Mouse (Mus musculus): Measurements from ENCODE around the gene Nr6a1. TPM values are rescaled to one million over a fixed set of nuclear protein-coding genes. Genes with fewer than 3 reads are reported as not detected.

The Nr6a1 gene
- total RNA-seq, 2 experiments from 2014 or later: 0.94 TPM; not detected in 1

DNA sequence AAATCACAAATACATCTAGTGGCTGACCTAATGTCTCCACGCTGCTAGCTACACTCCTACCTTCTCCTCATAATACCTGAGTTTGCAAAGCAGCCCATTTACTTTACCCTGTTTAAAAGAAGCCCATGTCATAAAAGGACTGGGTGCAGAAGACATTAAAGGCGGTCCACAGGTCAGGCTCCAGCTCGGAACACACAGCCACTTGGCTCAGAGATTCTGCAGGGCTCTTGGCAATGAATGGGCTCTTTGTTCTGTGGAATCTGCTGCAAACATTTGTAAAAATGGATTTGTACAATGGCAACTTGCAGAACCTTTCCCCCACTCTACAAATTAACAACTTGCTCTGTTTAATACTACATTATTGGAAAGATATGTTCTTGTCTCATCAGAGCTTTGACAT, 202.1 kb downstream of the Nr6a1 start:
- no peak for ATAC-seq (replicated peaks; ENCODE audit: low FRiP score, poor library complexity, severe bottlenecking)

DNA sequence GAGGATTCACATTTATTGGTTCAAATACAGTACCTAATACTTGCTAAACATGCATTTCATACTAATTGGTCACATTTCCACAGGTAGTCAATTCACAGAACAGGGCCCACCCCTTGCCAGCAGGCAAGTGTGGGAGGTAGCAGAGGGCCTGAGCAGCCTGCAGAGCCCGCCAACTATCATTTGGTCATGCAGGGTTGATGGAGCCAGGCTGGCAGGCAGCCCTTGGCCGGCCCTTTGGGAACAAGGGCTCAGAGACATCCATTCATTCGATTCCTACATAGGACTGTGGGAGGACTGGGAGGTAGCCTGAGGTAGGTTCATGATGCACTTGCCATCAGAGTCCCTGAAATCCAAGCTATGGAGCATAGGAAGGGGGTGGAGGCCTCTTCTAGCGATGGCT, 204.1 kb downstream of the Nr6a1 start:
- no peak for ATAC-seq (replicated peaks; ENCODE audit: low FRiP score, poor library complexity, severe bottlenecking)

DNA sequence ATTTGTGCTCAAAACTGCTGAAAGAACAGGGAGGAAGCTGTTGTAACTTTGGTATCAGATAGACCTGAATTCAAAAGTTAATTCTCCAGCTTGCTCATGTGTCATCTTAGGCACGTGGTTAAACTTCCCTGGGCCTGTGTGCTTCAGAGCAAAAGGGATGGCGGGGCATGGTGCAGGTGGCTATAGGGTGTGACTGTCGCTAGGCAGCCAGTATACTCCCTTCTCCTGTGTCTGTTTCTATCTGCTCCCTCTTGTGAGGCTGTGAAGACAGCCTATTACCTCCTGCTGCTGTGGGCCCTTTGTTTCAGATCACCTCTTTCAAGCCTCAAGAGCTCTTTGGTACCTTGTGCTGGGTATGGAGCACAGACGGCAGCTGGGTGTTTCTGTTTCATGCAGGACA, 205.4 kb downstream of the Nr6a1 start:
- no peak for ATAC-seq (replicated peaks; ENCODE audit: low FRiP score, poor library complexity, severe bottlenecking)

DNA sequence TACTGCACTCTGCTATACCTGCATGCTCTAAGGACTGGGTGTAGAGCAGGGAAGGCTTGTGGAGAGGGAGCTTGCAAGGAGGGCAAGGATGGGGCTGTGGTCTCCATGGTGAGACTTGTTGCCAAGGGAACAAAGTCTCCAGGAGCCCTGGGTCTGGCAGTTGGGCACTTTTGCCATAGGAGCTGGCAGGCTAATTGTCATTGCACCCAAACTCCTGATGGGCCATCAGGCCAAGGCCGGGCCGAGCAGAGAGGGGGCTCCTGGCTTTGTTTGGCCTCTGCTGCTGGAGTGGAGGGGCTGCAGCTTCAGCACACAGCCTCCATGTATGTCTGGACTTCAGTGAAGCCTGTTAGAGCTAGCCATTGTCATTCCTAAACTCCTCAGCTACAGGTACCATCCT, 206.8 kb downstream of the Nr6a1 start:
- ATAC-seq (replicated peaks; ENCODE audit: low FRiP score, poor library complexity, severe bottlenecking): no peak

DNA sequence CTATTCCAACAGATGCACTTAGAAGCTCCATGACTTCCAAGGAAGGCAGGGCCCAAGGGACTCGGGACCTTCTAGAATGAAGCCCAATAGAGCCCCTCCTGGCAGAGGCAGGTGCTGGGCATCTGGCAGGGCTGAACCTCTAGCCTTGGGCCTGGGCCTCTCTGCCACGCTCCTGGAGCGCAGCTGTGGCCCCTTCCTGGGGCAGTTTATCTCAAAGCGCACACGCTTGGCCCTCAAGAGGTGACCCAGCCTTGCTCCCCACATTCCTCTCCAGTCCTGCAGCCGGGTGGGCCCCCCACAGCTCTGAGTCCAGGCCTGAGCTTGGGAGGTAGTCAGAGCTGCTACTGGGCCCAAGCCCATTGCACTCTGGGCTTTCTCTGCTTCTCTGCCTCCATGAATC, 208.1 kb downstream of the Nr6a1 start:
- no peak for ATAC-seq (replicated peaks; ENCODE audit: low FRiP score, poor library complexity, severe bottlenecking)

DNA sequence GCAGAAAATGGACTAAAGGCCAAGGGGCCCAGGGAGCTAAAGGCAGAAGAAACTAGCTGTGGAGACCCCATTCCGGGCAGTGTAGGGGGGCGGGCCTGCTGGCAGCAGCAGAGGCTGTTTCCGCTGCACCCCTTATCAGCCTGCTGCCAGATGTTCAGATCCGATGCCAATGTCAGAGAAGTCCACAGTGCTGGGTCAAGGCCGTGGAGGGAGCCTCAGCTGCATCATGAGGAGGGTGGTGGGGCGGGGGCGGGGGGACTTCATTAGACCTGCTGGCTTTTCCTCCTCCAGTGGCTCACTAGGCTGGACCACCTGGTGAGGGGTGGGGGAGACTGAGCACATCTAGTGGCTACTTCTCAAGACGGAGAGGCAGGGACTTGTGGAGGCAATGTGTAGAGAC, 208.8 kb downstream of the Nr6a1 start:
- ATAC-seq (replicated peaks; ENCODE audit: low FRiP score, poor library complexity, severe bottlenecking): no peak

DNA sequence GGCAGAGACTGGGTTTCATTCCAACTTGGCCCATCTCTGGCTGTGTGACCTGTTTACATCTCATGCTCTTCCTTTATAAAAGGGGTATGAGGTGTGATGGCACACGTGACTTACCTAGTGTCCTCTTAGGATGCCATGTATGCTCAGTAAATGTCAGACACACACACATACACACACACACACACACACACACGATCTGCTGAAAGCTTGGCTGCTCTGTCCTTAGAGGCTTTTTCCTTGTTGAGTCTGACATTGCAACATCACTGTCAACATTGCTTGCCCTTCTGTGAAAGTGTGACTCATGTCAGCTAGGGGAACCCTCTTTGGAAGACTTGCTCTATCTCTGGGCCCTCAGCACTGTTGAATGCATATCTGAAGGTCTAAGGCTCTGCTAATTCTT, 210.1 kb downstream of the Nr6a1 start:
- ATAC-seq (replicated peaks; ENCODE audit: low FRiP score, poor library complexity, severe bottlenecking): no peak

DNA sequence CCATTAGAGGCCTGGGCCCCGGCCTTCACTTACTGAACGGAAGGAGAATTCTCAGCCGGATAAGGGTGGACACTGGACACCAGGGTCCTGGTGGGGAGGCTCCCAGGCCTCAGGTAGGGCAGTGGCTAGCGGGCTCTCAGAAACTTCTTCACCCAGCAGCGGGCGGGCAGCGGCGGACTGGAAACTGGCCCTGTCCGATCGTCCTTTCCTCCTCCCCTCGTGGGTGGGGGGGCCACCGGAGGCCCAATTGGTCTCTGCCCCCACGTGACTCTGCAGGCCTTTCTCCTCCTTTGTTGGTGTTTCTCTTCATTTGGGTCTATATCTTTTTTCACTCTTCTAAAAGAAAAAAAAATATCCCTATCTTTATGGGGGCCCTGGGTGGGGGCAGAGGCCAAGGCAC, 213.2 kb downstream of the Nr6a1 start, which contains the start of gene Nr5a1:
Gene Nr5a1, minus strand, starts transcription at position 219 of the 400 bp plus-strand sequence.
- ATAC-seq (replicated peaks; ENCODE audit: low FRiP score, poor library complexity, severe bottlenecking): no peak

DNA sequence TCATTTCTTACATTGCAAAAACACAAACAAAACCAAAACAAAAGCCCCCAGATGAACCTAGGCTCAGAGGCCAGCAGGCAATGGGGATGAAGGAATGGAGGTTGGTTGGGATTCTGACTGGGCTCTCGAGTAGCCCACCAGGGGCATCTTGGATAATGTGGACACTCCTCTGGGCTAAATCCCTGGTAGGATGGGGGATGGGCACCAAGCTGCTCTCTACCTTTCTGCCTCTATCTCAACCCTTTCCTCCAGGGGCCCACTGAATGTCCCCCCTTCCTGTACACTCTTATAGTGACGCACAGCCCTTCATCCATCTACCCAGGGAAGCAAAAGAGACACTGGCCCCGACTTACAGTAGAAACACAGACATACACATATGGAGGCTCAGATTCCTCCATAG, 213.9 kb downstream of the Nr6a1 start:
- no peak for ATAC-seq (replicated peaks; ENCODE audit: low FRiP score, poor library complexity, severe bottlenecking)

DNA sequence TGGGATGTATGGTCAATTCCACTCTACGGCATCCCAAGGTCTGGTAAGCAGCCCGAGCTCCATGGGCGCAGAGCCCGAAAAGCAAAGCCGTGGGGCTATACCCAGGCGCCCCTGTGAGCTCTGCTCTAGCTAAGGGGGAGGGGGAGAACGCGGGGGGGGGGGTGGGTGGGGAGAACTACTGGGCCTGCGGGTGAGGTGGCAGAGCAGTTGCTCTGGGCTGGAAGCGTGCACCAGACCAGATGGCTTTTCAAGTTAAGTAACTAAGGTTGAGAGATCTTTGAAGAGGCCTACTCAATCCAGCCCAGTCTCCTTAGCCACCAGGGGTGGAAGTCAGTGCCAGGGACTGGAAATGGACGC, 214.7 kb downstream of the Nr6a1 start:
- ATAC-seq (replicated peaks; ENCODE audit: low FRiP score, poor library complexity, severe bottlenecking): no peak

DNA sequence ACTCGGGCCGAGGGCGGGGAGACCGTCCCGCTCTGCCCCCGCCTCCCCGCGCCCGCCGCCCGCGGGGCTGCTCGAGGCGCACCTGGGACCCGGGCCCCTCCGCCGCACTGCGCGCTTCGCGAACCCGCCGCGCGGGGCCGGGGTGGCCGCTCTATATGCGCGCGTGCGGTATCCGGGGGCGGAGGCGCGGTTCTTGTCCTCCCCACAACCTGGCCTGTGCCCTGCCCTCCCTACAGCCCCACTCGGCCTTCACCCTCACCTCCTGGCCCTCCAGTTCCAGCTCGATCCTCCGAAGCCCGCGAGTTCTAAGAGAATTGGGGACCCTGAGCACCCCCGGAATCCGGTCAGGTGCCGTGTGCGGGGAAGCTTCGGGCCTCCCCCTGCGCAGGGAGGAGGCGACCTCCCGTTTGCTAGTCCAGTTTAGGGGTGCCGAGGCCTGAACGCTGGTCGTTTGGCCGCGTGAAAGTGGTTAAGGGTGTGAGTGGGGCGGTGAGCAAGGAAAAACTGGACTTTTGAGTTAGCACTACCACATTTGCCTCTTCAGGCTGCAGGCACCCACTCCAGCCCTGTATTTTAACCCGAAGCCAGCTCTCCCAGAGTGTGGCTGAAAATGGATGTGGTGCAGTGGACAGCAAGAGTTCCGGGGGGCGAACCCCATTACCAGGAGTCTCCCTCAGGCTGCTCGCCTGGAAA, 215.3 kb downstream of the Nr6a1 start:
- ATAC-seq (replicated peaks; ENCODE audit: low FRiP score, poor library complexity, severe bottlenecking): no peak

DNA sequence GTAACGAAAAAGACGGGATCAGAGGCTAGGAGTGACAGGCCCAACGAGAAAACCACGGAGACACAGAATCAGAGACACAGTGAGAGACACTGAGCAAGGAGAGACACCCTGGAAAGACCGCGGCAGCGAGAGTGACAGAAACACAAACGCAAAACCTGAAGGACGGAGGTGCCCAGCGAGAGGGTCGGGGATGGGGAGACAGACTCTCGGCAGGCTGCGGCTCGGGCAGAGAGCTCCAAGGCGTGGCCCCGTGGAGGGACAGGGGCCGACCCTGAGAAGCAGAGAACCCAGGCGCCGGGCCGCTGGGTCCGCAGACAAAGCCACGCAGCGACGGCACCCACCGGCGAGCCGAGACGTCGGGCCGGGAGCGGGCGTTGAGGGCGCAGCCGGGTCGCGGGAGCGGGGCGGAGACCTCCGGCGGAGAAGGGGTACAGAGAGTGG, 216.0 kb downstream of the Nr6a1 start:
- ATAC-seq (replicated peaks; ENCODE audit: low FRiP score, poor library complexity, severe bottlenecking): no peak

DNA sequence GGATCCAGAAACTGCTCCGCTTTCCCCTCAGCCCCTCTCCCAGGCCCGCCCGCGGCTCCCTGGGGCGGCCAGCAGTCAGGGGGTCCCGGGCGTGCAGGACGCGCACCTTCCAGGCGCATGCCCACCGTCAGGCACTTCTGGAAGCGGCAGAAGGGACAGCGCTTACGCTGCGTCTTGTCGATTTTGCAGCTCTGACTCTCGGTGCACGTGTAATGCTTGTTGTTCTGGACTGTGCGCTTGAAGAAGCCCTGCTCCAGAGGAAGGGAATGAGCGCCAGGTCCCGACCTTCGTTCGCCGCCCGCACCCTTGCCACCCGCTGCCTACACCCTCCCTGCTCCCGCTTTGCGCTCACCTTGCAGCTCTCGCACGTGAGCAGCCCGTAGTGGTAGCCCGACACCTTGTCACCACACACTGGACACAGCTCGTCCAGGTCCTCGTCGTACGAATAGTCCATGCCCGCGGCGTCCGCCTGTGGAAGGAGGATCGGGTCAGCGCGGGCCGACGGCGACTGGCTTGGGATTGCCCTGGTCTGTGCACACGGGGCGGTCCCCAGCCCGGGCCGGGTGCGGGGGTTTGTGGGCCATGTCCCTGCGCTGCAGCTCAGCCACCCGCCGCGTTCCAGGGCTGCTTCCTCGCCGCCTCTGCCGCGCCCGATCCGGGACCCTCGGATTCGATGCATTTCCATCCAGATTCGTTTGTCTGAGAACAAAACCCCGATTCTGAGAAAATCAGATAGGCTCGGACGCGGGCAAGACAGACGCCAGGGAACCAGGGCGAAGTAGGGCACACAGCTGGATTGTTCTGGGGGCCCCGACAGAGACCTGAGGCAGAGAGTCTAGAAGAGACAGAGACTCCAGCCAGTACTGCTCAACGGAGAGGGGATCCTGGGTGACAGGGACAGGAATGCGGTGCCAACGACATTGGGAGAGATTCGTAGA, 216.9 kb downstream of the Nr6a1 start:
- ATAC-seq (replicated peaks; ENCODE audit: low FRiP score, poor library complexity, severe bottlenecking): no peak

DNA sequence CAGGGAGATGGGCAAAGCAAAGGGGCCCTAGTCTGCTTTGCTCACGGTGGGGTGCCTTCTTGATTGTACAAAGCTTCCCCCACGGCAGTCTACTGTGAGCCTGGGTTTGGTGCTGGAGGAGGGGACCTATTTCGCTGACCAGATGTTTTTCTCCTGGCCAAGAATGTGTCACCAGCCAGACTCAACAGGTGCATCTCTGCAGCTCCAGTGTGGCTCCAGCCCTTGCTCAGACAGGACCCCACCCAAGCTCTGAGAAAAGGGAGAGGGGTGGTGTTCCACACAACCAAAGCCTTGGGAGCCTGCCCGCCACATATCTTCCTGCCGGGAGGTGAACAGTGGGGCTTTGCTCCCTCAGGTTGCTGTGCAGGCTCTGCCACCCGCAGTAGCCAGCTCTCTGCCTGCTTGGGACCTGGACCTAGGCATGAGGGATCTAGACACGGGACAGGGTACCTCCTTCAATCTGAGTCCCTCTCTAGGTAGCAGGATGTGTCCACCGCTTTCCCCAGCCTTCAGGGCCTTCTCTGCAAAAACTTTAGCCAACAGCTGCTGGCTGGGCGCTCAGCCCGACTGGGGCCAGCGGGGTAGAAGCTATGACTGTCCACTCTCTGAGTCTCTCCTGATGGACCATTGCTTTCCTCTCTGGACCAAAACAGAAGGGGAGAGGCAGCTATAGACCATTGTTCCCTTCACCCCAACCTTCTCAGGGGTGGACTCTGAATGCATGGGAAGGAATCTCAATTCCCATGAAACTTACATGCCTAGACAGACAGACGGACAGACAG, 218.4 kb downstream of the Nr6a1 start:
- ATAC-seq (replicated peaks; ENCODE audit: low FRiP score, poor library complexity, severe bottlenecking): no peak

DNA sequence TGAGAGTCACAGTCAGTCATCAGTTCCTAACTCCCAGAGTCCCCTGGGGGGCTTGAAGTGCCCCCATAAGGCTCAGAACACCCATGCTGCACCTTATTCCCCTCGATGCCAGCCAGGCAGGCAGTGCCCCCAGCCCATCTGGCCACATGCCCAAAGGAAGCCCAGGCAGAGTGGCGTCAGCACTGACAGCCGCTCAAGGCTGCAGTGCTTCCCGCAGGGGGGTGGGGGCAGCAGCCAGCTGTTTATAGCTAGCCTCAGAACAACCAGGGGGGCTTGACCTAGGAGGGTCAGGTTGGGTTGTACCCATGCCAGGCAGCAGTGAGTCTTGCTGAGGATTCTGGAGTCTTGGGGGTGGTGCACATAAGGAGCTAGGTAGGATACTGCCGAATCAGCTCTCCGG, 220.8 kb downstream of the Nr6a1 start:
- ATAC-seq (replicated peaks; ENCODE audit: low FRiP score, poor library complexity, severe bottlenecking): no peak

DNA sequence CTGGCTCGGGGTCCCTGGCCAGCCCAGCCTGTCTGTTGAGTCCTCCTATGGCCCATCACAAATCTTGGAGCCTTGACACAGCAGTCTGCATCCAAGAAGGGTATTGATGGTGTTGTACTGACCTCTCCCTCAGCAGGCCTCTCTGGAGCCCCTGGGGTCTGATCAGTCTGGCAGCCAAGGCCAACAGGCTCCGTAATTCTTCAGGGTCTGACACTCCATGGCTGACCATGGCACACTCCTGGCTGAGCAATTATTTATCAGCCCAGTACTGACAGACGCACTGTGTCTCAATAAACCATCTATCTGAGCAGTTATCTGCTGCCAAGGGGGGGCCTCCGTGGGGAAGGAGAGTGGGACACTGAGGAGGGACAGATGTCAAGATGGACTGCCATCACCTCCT, 222.5 kb downstream of the Nr6a1 start:
- no peak for ATAC-seq (replicated peaks; ENCODE audit: low FRiP score, poor library complexity, severe bottlenecking)

DNA sequence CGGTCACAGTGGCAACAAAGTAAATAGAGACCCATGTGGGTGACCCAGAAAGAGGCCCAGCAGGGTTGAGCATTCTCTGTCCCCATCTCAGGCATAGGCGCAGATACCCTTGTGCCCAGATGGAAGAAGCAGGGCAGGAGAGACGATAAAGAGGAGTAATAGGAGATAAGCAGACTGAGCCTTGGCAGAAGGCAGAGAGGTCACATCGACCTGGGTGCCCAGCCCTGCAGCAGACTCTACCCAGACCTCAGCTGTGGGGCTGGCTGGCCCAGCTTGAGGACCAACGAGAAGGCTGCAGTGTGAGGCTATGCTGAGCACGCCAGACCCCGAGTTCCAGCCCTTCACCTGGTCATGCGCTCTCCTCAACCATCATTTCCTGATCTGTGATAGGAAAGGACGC, 223.2 kb downstream of the Nr6a1 start:
- ATAC-seq (replicated peaks; ENCODE audit: low FRiP score, poor library complexity, severe bottlenecking): no peak

DNA sequence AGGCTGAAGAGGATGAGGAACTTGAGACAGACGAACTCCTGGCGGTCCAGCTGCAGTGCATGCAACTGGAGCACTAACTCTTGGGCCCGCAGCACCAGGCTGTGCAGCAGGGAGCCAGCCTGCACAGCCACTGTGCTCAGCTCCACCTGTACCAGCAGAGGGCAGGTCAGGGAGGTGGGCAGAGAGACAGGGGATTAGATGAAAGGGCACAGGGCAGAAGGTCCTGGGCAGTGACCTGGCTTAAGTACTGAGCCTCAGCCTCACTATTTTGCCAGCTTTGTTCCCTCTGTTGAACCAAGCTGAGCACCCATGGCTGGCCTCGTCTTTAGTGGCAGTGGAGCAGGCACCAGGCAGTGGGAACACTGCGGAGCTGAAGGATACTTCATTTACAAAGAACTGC, 227.3 kb downstream of the Nr6a1 start:
- no peak for ATAC-seq (replicated peaks; ENCODE audit: low FRiP score, poor library complexity, severe bottlenecking)

DNA sequence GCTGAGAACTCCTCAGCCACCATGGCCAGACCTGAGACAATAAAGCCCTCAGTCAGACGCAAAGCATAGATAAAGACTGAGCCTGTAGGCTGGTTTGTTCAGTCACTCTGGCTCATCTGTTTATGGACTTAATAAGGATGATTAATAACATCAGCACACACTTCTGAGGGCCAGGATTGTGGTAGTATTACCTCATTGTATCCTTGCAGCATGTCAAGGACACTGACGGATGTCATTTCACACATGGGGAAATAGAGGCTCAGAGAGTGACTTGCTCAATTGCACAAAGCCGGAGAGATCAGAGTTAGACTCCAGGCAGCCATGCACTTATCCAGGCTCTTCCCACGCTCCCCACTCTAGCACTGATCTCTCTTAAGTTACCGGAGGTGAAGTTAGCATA, 228.9 kb downstream of the Nr6a1 start:
- no peak for ATAC-seq (replicated peaks; ENCODE audit: low FRiP score, poor library complexity, severe bottlenecking)
